Comparison of ENCODE assay signal across 1 mouse cellular context in the genomic region with DNA sequence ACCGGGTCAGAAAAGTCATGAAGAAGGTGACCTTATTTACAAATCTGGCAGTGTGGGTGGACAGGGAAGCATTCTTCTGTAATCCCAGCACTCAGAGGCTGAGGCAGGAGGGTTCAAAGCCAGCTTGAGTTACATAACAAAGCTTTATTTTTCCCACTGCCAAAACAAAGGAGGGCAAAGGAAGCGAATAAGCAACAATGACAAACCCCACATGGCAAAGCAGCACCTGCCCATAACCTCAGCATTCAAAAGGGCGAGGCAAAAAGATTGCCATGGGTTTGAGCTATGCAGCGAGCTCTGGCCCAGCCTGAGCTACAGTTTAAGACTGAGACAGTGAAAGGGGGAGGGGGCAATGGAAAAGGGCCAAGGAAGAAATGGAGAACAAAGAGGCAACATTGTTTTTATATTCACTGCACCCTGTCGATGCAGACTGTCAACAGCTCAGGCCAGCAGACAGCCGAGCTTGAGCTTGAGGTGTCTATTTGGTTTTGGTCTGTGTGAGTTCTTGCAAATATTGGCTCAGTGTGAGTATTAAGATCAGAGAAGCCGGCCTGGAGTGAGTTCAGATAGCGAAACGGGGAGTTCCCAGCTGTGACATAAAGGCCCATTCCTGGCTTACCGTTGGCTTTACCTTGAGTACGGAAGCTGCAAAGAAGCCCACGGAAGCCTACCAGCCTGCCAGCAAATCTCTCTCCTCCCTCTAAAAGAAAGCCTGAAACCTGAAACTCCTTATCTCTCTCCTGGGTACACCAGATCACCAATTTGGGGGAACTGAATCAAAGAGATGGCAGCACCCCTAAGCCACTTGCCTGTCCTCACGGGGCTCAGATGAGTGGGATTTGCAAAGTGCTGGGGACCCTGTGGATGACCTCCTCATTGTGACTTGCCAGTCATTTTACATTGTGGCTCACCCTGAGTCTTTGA.
TF ChIP-seq lines count a peak whose summit lies in the region.

No protein-coding gene starts in this region.

TF ChIP-seq in MEL, 35 proteins besides CTCF, POLR2A, EP300 and RAD21:
- no peak for TF ChIP-seq MEF2A (IDR thresholded peaks at IDR 0.05; ENCODE audit: extremely low read depth, insufficient replicate concordance, low read depth, low read length, poor library complexity, severe bottlenecking)
- TF ChIP-seq POLR2AphosphoS5 (IDR thresholded peaks at IDR 0.05; ENCODE audit: borderline replicate concordance, low read depth, low read length): no peak
- no peak for TF ChIP-seq ZNF384 (IDR thresholded peaks at IDR 0.05; ENCODE audit: low read depth, low read length)
- peak; percentile 76 for TF ChIP-seq GATA1 (IDR thresholded peaks at IDR 0.05; ENCODE audit: low read depth, low read length)
- TF ChIP-seq TAL1 (IDR thresholded peaks at IDR 0.05; ENCODE audit: low read length): no peak
- no peak for TF ChIP-seq CHD2 (IDR thresholded peaks at IDR 0.05; ENCODE audit: low read length)
- peak; percentile 62 for TF ChIP-seq RCOR1 (IDR thresholded peaks at IDR 0.05; ENCODE audit: low read depth, low read length)
- TF ChIP-seq USF1 (IDR thresholded peaks at IDR 0.05; ENCODE audit: low read depth, low read length): no peak
- no peak for TF ChIP-seq SIN3A (IDR thresholded peaks at IDR 0.05; ENCODE audit: low read length)
- TF ChIP-seq CHD1 (IDR thresholded peaks at IDR 0.05; ENCODE audit: low read depth, low read length): no peak
